Mouse (Mus musculus): ENCODE data around the gene Hspb1. TPM values are rescaled to one million over a fixed set of nuclear protein-coding genes. Genes with fewer than 3 reads are reported as not detected.

The Hspb1 gene
- polyA plus RNA-seq, 1 experiment, result 133 TPM

GRCm38 (mm10) chr5:135935176-135935523 is 47.4 kb downstream of the Hspb1 start:
- no peak for DNase-seq (ENCODE audit: low read depth, low spot score)
- 27% methylated on average over 7 of the region's 7 CpGs for WGBS

DNA sequence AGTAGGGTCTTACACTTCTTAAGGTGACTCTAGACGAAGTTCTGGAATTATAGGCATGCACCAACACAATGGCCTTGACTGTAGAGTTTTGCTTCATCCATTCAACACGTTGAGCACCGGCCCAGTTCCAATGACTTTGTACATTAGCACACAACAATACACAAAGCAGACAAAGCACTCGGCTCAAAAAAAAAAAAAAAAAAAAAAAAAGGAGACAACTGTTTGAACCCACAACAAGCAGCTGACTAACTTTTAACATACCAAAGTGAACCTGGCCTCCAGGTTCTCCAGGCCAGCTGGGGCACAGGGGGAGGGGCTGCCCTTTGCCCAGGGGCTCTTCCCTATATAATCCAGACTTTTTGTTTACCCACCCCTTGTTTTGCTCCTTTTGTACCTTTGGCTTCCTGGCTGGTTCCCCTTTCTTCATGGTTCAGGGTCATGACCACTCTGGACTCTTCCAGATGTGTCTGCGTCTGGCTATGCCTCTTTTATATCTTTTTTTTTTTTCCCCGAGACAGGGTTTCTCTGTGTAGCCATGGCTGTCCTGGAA is 48.0 kb downstream of the Hspb1 start:
- DNase-seq (ENCODE audit: low read depth, low spot score), result no peak
- whole genome bisulfite sequencing, result 75% methylated on average over 6 of the region's 6 CpGs

Other genes starting within 250 kb of the Hspb1 start
- gene Por, start 217.9 kb upstream of the Hspb1 start, polyA plus RNA-seq (2012; rRNA removed), result 54.2 and 111 TPM in 2 replicates
- gene Tmem120a, start 143.5 kb upstream of the Hspb1 start, polyA plus RNA-seq (2012; rRNA removed), result 118 and 186 TPM in 2 replicates
- 0.16 and 0.23 TPM in 2 replicates for gene Styxl1, start 109.5 kb upstream of the Hspb1 start, polyA plus RNA-seq (2012; rRNA removed)
- gene Mdh2, start 109.4 kb upstream of the Hspb1 start, polyA plus RNA-seq (2012; rRNA removed), result 922 and 1,860 TPM in 2 replicates
- 0.15 and 0.17 TPM in 2 replicates for gene Srrm3, start 81.0 kb upstream of the Hspb1 start, polyA plus RNA-seq (2012; rRNA removed)
- 41.6 and 44.1 TPM in 2 replicates for gene Ywhag, start 46.7 kb downstream of the Hspb1 start, polyA plus RNA-seq (2012; rRNA removed)
- 4.6 and 4.9 TPM in 2 replicates for gene Ssc4d, start 86.6 kb downstream of the Hspb1 start, polyA plus RNA-seq (2012; rRNA removed)
- not detected in 2 replicates for gene Zp3, start 92.2 kb downstream of the Hspb1 start, polyA plus RNA-seq (2012; rRNA removed)
- gene Dtx2, start 106.9 kb downstream of the Hspb1 start, polyA plus RNA-seq (2012; rRNA removed), result 10.1 and 13.6 TPM in 2 replicates
- gene Upk3b, start 150.6 kb downstream of the Hspb1 start, polyA plus RNA-seq (2012; rRNA removed), result 4.0 and 10.9 TPM in 2 replicates
- gene Upk3bl, start 166.6 kb downstream of the Hspb1 start, polyA plus RNA-seq (2012; rRNA removed), result 1.3 and 1.6 TPM in 2 replicates
- gene Rasa4, start 196.0 kb downstream of the Hspb1 start, polyA plus RNA-seq (2012; rRNA removed), result 30.9 and 33.5 TPM in 2 replicates
- 106 and 116 TPM in 2 replicates for gene Polr2j, start 228.7 kb downstream of the Hspb1 start, polyA plus RNA-seq (2012; rRNA removed)
- 20.9 and 25.0 TPM in 2 replicates for gene Lrwd1, start 248.2 kb downstream of the Hspb1 start, polyA plus RNA-seq (2012; rRNA removed)
- 19.7 and 21.5 TPM in 2 replicates for gene Alkbh4, start 248.2 kb downstream of the Hspb1 start, polyA plus RNA-seq (2012; rRNA removed)

All from large intestine, adult 2 months (tissue).